Mouse (Mus musculus): ENCODE data around the gene Foxn3. TPM values are rescaled to one million over a fixed set of nuclear protein-coding genes. Genes with fewer than 3 reads are reported as not detected.

Gene Foxn3
- polyA plus RNA-seq, 1 experiment from 2014 or later, result 93.4 TPM

GRCm38 (mm10) chr12:99349650-99349997 lies 213.8 kb downstream of the Foxn3 start:
- no peaks in the 10 kb centered on the region for H3K9me3 ChIP-seq (ENCODE audit: control insufficient read depth, low read depth, low read length)
- peak; percentile 43; the same call in 1 of the 2 replicates for ATAC-seq (ENCODE audit: insufficient number of reproducible peaks, insufficient read depth, low FRiP score, low read depth)
- no peak overlapping the region for H3K27ac ChIP-seq (ENCODE audit: low read length)
- no peaks in the 10 kb centered on the region for H3K36me3 ChIP-seq (ENCODE audit: control insufficient read depth, insufficient read depth, low read length)
- peaks cover 26% of the 10 kb centered on the region for H3K4me1 ChIP-seq (ENCODE audit: control insufficient read depth, insufficient read depth, low read length)
- H3K4me2 ChIP-seq (replicated peaks; ENCODE audit: low read depth, low read length), result no peak overlapping the region
- no peak overlapping the region for H3K9ac ChIP-seq (replicated peaks; ENCODE audit: low read depth, low read length)
- no peak overlapping the region for H3K4me3 ChIP-seq (ENCODE audit: low read depth, low read length)
- no peaks in the 10 kb centered on the region for H3K27me3 ChIP-seq (ENCODE audit: control insufficient read depth, insufficient read depth, low read length)
- WGBS, result 75% methylated on average over 9 of the region's 9 CpGs

GRCm38 (mm10) chr12:99348940-99349649 lies 214.3 kb downstream of the Foxn3 start:
- Histone ChIP-seq H3K9me3 (ENCODE audit: control insufficient read depth, low read depth, low read length) (no peaks in the 10 kb centered on the region), H3K9ac (replicated peaks; ENCODE audit: low read depth, low read length) (no peak overlapping the region), H3K36me3 (ENCODE audit: control insufficient read depth, insufficient read depth, low read length) (no peaks in the 10 kb centered on the region), H3K4me1 (ENCODE audit: control insufficient read depth, insufficient read depth, low read length) (peaks cover 26% of the 10 kb centered on the region), H3K27me3 (ENCODE audit: control insufficient read depth, insufficient read depth, low read length) (no peaks in the 10 kb centered on the region), H3K27ac (ENCODE audit: low read length) (no peak overlapping the region), H3K4me2 (replicated peaks; ENCODE audit: low read depth, low read length) (no peak overlapping the region), H3K4me3 (ENCODE audit: low read depth, low read length) (no peak overlapping the region)
- ATAC-seq (ENCODE audit: insufficient number of reproducible peaks, insufficient read depth, low FRiP score, low read depth), result no peak
- 72% methylated on average over 10 of the region's 10 CpGs for WGBS

GRCm38 (mm10) chr12:99347512-99347911 lies 215.9 kb downstream of the Foxn3 start:
- Histone ChIP-seq H3K36me3 (ENCODE audit: control insufficient read depth, insufficient read depth, low read length) (no peaks in the 10 kb centered on the region), H3K4me3 (ENCODE audit: low read depth, low read length) (no peak overlapping the region), H3K4me2 (replicated peaks; ENCODE audit: low read depth, low read length) (no peak overlapping the region), H3K9ac (replicated peaks; ENCODE audit: low read depth, low read length) (no peak overlapping the region), H3K4me1 (ENCODE audit: control insufficient read depth, insufficient read depth, low read length) (peaks cover 26% of the 10 kb centered on the region; the same call in 1 of the 2 replicates), H3K9me3 (ENCODE audit: control insufficient read depth, low read depth, low read length) (no peaks in the 10 kb centered on the region), H3K27ac (ENCODE audit: low read length) (no peak overlapping the region), H3K27me3 (ENCODE audit: control insufficient read depth, insufficient read depth, low read length) (no peaks in the 10 kb centered on the region)
- ATAC-seq (ENCODE audit: insufficient number of reproducible peaks, insufficient read depth, low FRiP score, low read depth), result no peak
- WGBS, result 77% methylated on average over 3 of the region's 3 CpGs

- no peak for ATAC-seq (ENCODE audit: insufficient number of reproducible peaks, insufficient read depth, low FRiP score, low read depth)
- WGBS, result 77% methylated on average over 3 of the region's 3 CpGs
- H3K27me3 ChIP-seq (ENCODE audit: control insufficient read depth, insufficient read depth, low read length), result no peaks in the 10 kb centered on the region
- H3K4me3 ChIP-seq (ENCODE audit: low read depth, low read length), result no peak overlapping the region
- H3K27ac ChIP-seq (ENCODE audit: low read length), result no peak overlapping the region
- H3K9ac ChIP-seq (replicated peaks; ENCODE audit: low read depth, low read length), result no peak overlapping the region
- no peaks in the 10 kb centered on the region for H3K36me3 ChIP-seq (ENCODE audit: control insufficient read depth, insufficient read depth, low read length)
- peaks cover 25% of the 10 kb centered on the region for H3K4me1 ChIP-seq (ENCODE audit: control insufficient read depth, insufficient read depth, low read length)
- H3K9me3 ChIP-seq (ENCODE audit: control insufficient read depth, low read depth, low read length), result no peaks in the 10 kb centered on the region
- no peak overlapping the region for H3K4me2 ChIP-seq (replicated peaks; ENCODE audit: low read depth, low read length)
Measured at GRCm38 (mm10) chr12:99346982-99347381, 216.4 kb downstream of the Foxn3 start.

- no peak overlapping the region for H3K27ac ChIP-seq (ENCODE audit: low read length)
- H3K9ac ChIP-seq (replicated peaks; ENCODE audit: low read depth, low read length), result no peak overlapping the region
- H3K36me3 ChIP-seq (ENCODE audit: control insufficient read depth, insufficient read depth, low read length), result no peaks in the 10 kb centered on the region
- no peak for ATAC-seq (ENCODE audit: insufficient number of reproducible peaks, insufficient read depth, low FRiP score, low read depth)
- no peak overlapping the region for H3K4me2 ChIP-seq (replicated peaks; ENCODE audit: low read depth, low read length)
- no peak overlapping the region for H3K4me3 ChIP-seq (ENCODE audit: low read depth, low read length)
- no peaks in the 10 kb centered on the region for H3K27me3 ChIP-seq (ENCODE audit: control insufficient read depth, insufficient read depth, low read length)
- H3K9me3 ChIP-seq (ENCODE audit: control insufficient read depth, low read depth, low read length), result no peaks in the 10 kb centered on the region
- H3K4me1 ChIP-seq (ENCODE audit: control insufficient read depth, insufficient read depth, low read length), result peaks cover 29% of the 10 kb centered on the region
- WGBS, result 84% methylated on average over 4 of the region's 4 CpGs
Measured at GRCm38 (mm10) chr12:99345323-99345722, 218.1 kb downstream of the Foxn3 start.

- no peak for ATAC-seq (ENCODE audit: insufficient number of reproducible peaks, insufficient read depth, low FRiP score, low read depth)
- no peaks in the 10 kb centered on the region for H3K27me3 ChIP-seq (ENCODE audit: control insufficient read depth, insufficient read depth, low read length)
- H3K27ac ChIP-seq (ENCODE audit: low read length), result no peak overlapping the region
- H3K4me3 ChIP-seq (ENCODE audit: low read depth, low read length), result no peak overlapping the region
- no peaks in the 10 kb centered on the region for H3K9me3 ChIP-seq (ENCODE audit: control insufficient read depth, low read depth, low read length)
- no peak overlapping the region for H3K9ac ChIP-seq (replicated peaks; ENCODE audit: low read depth, low read length)
- 87% methylated on average over 2 of the region's 2 CpGs for WGBS
- no peaks in the 10 kb centered on the region for H3K36me3 ChIP-seq (ENCODE audit: control insufficient read depth, insufficient read depth, low read length)
- no peak overlapping the region for H3K4me2 ChIP-seq (replicated peaks; ENCODE audit: low read depth, low read length)
- H3K4me1 ChIP-seq (ENCODE audit: control insufficient read depth, insufficient read depth, low read length), result peaks cover 16% of the 10 kb centered on the region
Measured at GRCm38 (mm10) chr12:99343378-99343777, 220.0 kb downstream of the Foxn3 start.

- H3K4me3 ChIP-seq (ENCODE audit: low read depth, low read length), result no peak overlapping the region
- H3K27ac ChIP-seq (ENCODE audit: low read length), result no peak overlapping the region; the same call in 1 of the 2 replicates
- H3K9ac ChIP-seq (replicated peaks; ENCODE audit: low read depth, low read length), result no peak overlapping the region
- H3K36me3 ChIP-seq (ENCODE audit: control insufficient read depth, insufficient read depth, low read length), result no peaks in the 10 kb centered on the region
- no peak overlapping the region for H3K4me2 ChIP-seq (replicated peaks; ENCODE audit: low read depth, low read length)
- H3K9me3 ChIP-seq (ENCODE audit: control insufficient read depth, low read depth, low read length), result no peaks in the 10 kb centered on the region
- ATAC-seq (ENCODE audit: insufficient number of reproducible peaks, insufficient read depth, low FRiP score, low read depth), result no peak
- no peaks in the 10 kb centered on the region for H3K27me3 ChIP-seq (ENCODE audit: control insufficient read depth, insufficient read depth, low read length)
- peaks cover 17% of the 10 kb centered on the region for H3K4me1 ChIP-seq (ENCODE audit: control insufficient read depth, insufficient read depth, low read length)
- 12% methylated on average over 3 of the region's 3 CpGs for WGBS
Measured at GRCm38 (mm10) chr12:99342160-99342559, 221.2 kb downstream of the Foxn3 start.

GRCm38 (mm10) chr12:99341751-99342150 lies 221.6 kb downstream of the Foxn3 start:
- Histone ChIP-seq H3K27me3 (ENCODE audit: control insufficient read depth, insufficient read depth, low read length) (no peaks in the 10 kb centered on the region), H3K4me1 (ENCODE audit: control insufficient read depth, insufficient read depth, low read length) (peaks cover 21% of the 10 kb centered on the region), H3K9me3 (ENCODE audit: control insufficient read depth, low read depth, low read length) (no peaks in the 10 kb centered on the region), H3K4me3 (ENCODE audit: low read depth, low read length) (no peak overlapping the region), H3K27ac (ENCODE audit: low read length) (no peak overlapping the region; the same call in 1 of the 2 replicates), H3K9ac (replicated peaks; ENCODE audit: low read depth, low read length) (no peak overlapping the region), H3K4me2 (replicated peaks; ENCODE audit: low read depth, low read length) (no peak overlapping the region), H3K36me3 (ENCODE audit: control insufficient read depth, insufficient read depth, low read length) (no peaks in the 10 kb centered on the region)
- ATAC-seq (ENCODE audit: insufficient number of reproducible peaks, insufficient read depth, low FRiP score, low read depth), result no peak
- WGBS, result 26% methylated on average over 7 of the region's 7 CpGs
